Mouse (Mus musculus) heart, postnatal 0 days (tissue): Measurements from ENCODE around the gene Dnaja4.

Source experiments
- CTCF ChIP-seq: IDR thresholded peaks from 2 replicates; pipeline ENCODE4 v1.5.1; 2016; ENCODE audit warnings: antibody characterized with exemption, control low read depth, low read depth
- EP300 ChIP-seq: IDR thresholded peaks from 2 replicates; pipeline ENCODE4 v1.6.1; 2016; ENCODE audit warnings: antibody characterized with exemption, low read depth

DNA sequence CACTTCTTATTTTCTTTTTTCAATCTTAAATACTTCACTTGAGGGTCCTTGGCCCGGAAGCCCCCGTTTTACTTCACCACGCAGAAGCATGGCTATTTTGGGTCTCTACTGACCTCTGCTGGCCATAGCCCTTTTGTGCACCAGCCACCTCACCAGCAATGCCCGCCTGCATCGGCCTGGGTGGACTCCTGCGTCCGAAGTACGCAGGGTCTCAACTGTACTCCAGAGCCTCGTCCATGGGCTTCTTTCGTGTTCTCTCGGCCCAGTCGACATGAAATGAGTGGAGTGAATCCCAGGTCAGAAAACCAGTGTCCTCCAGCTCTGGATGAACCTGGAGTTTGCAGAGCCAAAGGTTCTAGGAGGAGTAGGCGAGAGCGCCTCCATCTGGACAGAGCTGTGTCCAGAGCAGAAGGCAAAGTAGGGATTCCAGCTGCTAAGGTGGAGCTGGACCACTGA is 22.1 kb upstream of the Dnaja4 start:
- peak; percentile 70 for TF ChIP-seq CTCF
- no peak for TF ChIP-seq EP300
